Mouse (Mus musculus) liver, embryonic 11.5 days (tissue): ENCODE measurements around the gene Sh3kbp1. TPM values are rescaled to one million over a fixed set of nuclear protein-coding genes. Genes with fewer than 3 reads are reported as not detected.

ENCODE experiments used
- ATAC-seq: fragments of 200-750 bp; cut with Nextera tagmentation; replicated peaks from 2 replicates; pipeline ENCODE4 v1.8.0; 2017; ENCODE audit warnings: moderate number of reproducible peaks, mild to moderate bottlenecking, moderate TSS enrichment, moderate library complexity; ENCODE audit not compliant: low FRiP score
- DNase-seq: peaks from one replicate; pipeline ENCODE4 v3.0.0-alpha.2; 2017; ENCODE audit warnings: low spot score
- H3K27ac ChIP-seq: fragments of 300-500 bp; sonication (generic); 2 replicates; pipeline ENCODE4 v1.5.1; 2014; ENCODE audit warnings: mild to moderate bottlenecking, low read depth, low read length, control low read depth
- H3K27me3 ChIP-seq: fragments of 300-500 bp; sonication (generic); replicated peaks from 2 replicates; pipeline ENCODE4 v1.6.1; 2014; ENCODE audit warnings: low read length, mixed read lengths; ENCODE audit not compliant: control insufficient read depth, insufficient read depth
- H3K36me3 ChIP-seq: fragments of 300-500 bp; sonication (generic); 2 replicates; pipeline ENCODE4 v1.6.1; 2014; ENCODE audit warnings: mild to moderate bottlenecking, low read length, moderate library complexity, mixed read lengths; ENCODE audit not compliant: control insufficient read depth, insufficient read depth
- H3K4me1 ChIP-seq: fragments of 300-500 bp; sonication (generic); replicated peaks from 2 replicates; pipeline ENCODE4 v1.6.1; 2014; ENCODE audit warnings: low read length, mixed read lengths; ENCODE audit not compliant: control insufficient read depth, insufficient read depth
- H3K4me2 ChIP-seq: fragments of 300-500 bp; sonication (generic); 2 replicates; pipeline ENCODE4 v1.6.1; 2014; ENCODE audit warnings: mild to moderate bottlenecking, control low read depth, moderate library complexity
- H3K4me3 ChIP-seq: fragments of 300-500 bp; sonication (generic); 2 replicates; pipeline ENCODE4 v1.5.1; 2014; ENCODE audit warnings: low read depth, low read length, control low read depth
- H3K9ac ChIP-seq: fragments of 300-500 bp; sonication (generic); 2 replicates; pipeline ENCODE4 v1.6.1; 2014; ENCODE audit warnings: low read depth, low read length, control low read depth
- H3K9me3 ChIP-seq: fragments of 300-500 bp; sonication (generic); 2 replicates; pipeline ENCODE4 v1.6.1; 2016; ENCODE audit warnings: low read length, inconsistent platforms, mixed read lengths; ENCODE audit not compliant: control insufficient read depth
- WGBS: fragments of 180-500 bp; shearing (Covaris S2); extraction: QIAGEN DNeasy Blood & Tissue Kit; methylation state at CpG from one replicate; pipeline ENCODE4 v1.1.7; 2014; 5-methylcytosine and 5-hydroxymethylcytosine counted together
- polyA plus RNA-seq: library from polyadenylated mRNA; unstranded; fragments of >200 nt; fragmentation: Nextera tagmentation; extraction: Ambion mirVana; gene quantifications from 2 replicates; pipeline ENCODE4 v1.2.1, GENCODE M21; 2014

Sh3kbp1 gene
- polyA plus RNA-seq, 1 experiment from 2014 or later: 23.9 TPM

- H3K9me3 ChIP-seq: no peaks in the 10 kb centered on the region
- H3K27ac ChIP-seq: no peak overlapping the region
- H3K4me2 ChIP-seq: no peak overlapping the region
- H3K27me3 ChIP-seq: peaks cover 4% of the 10 kb centered on the region; the same call in 1 of the 2 replicates
- H3K36me3 ChIP-seq: no peaks in the 10 kb centered on the region
- peaks cover 6% of the 10 kb centered on the region; the same call in 1 of the 2 replicates for H3K4me1 ChIP-seq
- H3K9ac ChIP-seq: no peak overlapping the region
- no peak for ATAC-seq
- no peak for DNase-seq
- no peak overlapping the region for H3K4me3 ChIP-seq
- WGBS: 90% methylated on average over 6 of the region's 6 CpGs
Observed at GRCm38 (mm10) chrX:159709296-159709695, 82.2 kb downstream of the Sh3kbp1 start.

GRCm38 (mm10) chrX:159711070-159712029 is 84.3 kb downstream of the Sh3kbp1 start:
- 68% methylated on average over 13 of the region's 13 CpGs for WGBS
- H3K9ac ChIP-seq: no peak overlapping the region
- H3K27ac ChIP-seq: no peak overlapping the region
- H3K4me2 ChIP-seq: no peak overlapping the region
- H3K4me1 ChIP-seq: peaks cover 6% of the 10 kb centered on the region; the same call in 1 of the 2 replicates
- peaks cover 4% of the 10 kb centered on the region; the same call in 1 of the 2 replicates for H3K27me3 ChIP-seq
- ATAC-seq: no peak
- H3K9me3 ChIP-seq: no peaks in the 10 kb centered on the region
- DNase-seq: no peak
- H3K4me3 ChIP-seq: no peak overlapping the region
- no peaks in the 10 kb centered on the region for H3K36me3 ChIP-seq

GRCm38 (mm10) chrX:159713191-159713590 is 86.1 kb downstream of the Sh3kbp1 start:
- Histone ChIP-seq H3K4me1 (peaks cover 6% of the 10 kb centered on the region; the same call in 1 of the 2 replicates), H3K4me3 (no peak overlapping the region), H3K4me2 (no peak overlapping the region), H3K27ac (no peak overlapping the region), H3K27me3 (peaks cover 2% of the 10 kb centered on the region; the same call in 1 of the 2 replicates), H3K9me3 (no peaks in the 10 kb centered on the region), H3K36me3 (no peaks in the 10 kb centered on the region), H3K9ac (no peak overlapping the region)
- ATAC-seq (no peak), DNase-seq (no peak)
- WGBS: 82% methylated on average over 2 of the region's 2 CpGs

- Histone ChIP-seq H3K4me1 (no peaks in the 10 kb centered on the region), H3K27ac (no peak overlapping the region), H3K27me3 (peaks cover 3% of the 10 kb centered on the region), H3K4me3 (no peak overlapping the region), H3K36me3 (no peaks in the 10 kb centered on the region), H3K9ac (no peak overlapping the region), H3K4me2 (no peak overlapping the region), H3K9me3 (no peaks in the 10 kb centered on the region)
- 79% methylated on average over 1 of the region's 1 CpGs for WGBS
- DNase-seq (no peak), ATAC-seq (no peak)
Observed at GRCm38 (mm10) chrX:159721390-159721789, 94.3 kb downstream of the Sh3kbp1 start.

- Histone ChIP-seq H3K27ac (no peak overlapping the region), H3K9me3 (no peaks in the 10 kb centered on the region), H3K9ac (no peak overlapping the region), H3K27me3 (no peaks in the 10 kb centered on the region; the same call in 1 of the 2 replicates), H3K4me2 (no peak overlapping the region), H3K36me3 (no peaks in the 10 kb centered on the region), H3K4me3 (no peak overlapping the region), H3K4me1 (0 out of 2 replicates have a peak, but pooled peaks cover 2% of the 10 kb centered on the region)
- no peak for ATAC-seq
- WGBS: 80% methylated on average over 3 of the region's 3 CpGs
- no peak for DNase-seq
Observed at GRCm38 (mm10) chrX:159731421-159731820, 104.3 kb downstream of the Sh3kbp1 start.

GRCm38 (mm10) chrX:159732845-159733244 is 105.8 kb downstream of the Sh3kbp1 start:
- DNase-seq: no peak
- WGBS: 80% methylated on average over 3 of the region's 3 CpGs
- H3K9ac ChIP-seq: no peak overlapping the region
- H3K36me3 ChIP-seq: no peaks in the 10 kb centered on the region
- 0 out of 2 replicates have a peak, but pooled peaks cover 2% of the 10 kb centered on the region for H3K4me1 ChIP-seq
- H3K4me3 ChIP-seq: no peak overlapping the region
- no peak for ATAC-seq
- H3K4me2 ChIP-seq: no peak overlapping the region
- no peaks in the 10 kb centered on the region for H3K9me3 ChIP-seq
- no peaks in the 10 kb centered on the region; the same call in 1 of the 2 replicates for H3K27me3 ChIP-seq
- H3K27ac ChIP-seq: no peak overlapping the region

GRCm38 (mm10) chrX:159733948-159734347 is 106.9 kb downstream of the Sh3kbp1 start:
- DNase-seq (no peak), ATAC-seq (no peak)
- 79% methylated on average over 2 of the region's 2 CpGs for WGBS
- Histone ChIP-seq H3K36me3 (no peaks in the 10 kb centered on the region), H3K9ac (no peak overlapping the region), H3K4me3 (no peak overlapping the region), H3K4me2 (no peak overlapping the region), H3K27ac (no peak overlapping the region), H3K4me1 (0 out of 2 replicates have a peak, but pooled peaks cover 2% of the 10 kb centered on the region), H3K27me3 (no peaks in the 10 kb centered on the region; the same call in 1 of the 2 replicates), H3K9me3 (no peaks in the 10 kb centered on the region)

GRCm38 (mm10) chrX:159735513-159736099 is 108.5 kb downstream of the Sh3kbp1 start:
- Histone ChIP-seq H3K9ac (no peak overlapping the region), H3K4me1 (0 out of 2 replicates have a peak, but pooled peaks cover 2% of the 10 kb centered on the region), H3K27ac (no peak overlapping the region), H3K36me3 (no peaks in the 10 kb centered on the region), H3K4me3 (no peak overlapping the region), H3K27me3 (no peaks in the 10 kb centered on the region; the same call in 1 of the 2 replicates), H3K4me2 (no peak overlapping the region), H3K9me3 (no peaks in the 10 kb centered on the region)
- DNase-seq (no peak), ATAC-seq (no peak)
- 54% methylated on average over 6 of the region's 6 CpGs for WGBS
